Mouse (Mus musculus) kidney, adult 8-10 months (tissue): ENCODE measurements at regions not wholly inside any gene's neighbourhood (a gene's known extent, or its start where the extent isn't known, plus 50 kb on each side); places are given as distances from the start of the nearest gene placed in this dataset.

Source experiments
- DNase-seq, 2 experiments: peaks; one replicate each; pipeline ENCODE4 v3.0.0; 2022

DNA sequence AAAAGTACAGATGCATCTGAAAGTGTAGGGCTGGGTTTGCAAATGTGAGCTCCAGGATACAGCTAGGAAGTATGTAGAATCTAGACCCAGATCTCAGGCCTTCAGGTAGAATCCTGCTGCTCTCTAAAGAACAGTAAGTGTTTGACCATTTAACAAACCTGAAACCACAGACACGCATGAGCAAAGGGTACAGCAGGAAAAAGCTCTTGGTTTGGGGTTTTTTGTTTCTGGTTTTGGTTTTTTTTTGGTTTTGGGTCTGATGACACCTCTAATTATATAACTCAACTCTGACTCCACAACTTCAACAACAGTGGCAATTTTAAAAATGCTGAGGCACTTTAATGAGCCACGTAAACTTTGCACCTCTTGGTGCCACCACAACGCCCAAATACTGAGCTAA lies 165.3 kb upstream of the Smim15 start:
- no peak for DNase-seq

DNA sequence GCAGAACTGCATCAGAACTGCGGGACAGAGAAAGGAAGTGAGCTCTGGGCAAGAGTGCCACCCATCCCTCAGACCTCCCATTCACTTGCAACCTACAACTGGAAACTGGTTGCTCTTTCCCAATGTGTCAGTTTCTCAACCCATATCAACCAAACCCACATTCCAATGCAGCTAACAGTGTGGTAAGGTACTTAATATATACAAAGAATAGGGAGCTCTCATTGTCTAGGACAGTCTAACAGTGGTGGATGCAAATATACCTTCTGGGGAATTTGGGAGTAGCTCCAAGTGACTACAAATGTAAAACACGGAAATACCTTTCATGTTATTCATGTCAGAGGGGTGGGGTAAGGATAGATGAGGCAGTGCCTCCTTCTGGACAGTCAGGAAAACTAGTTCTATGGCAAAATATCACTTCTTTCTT lies 171.0 kb upstream of the Smim15 start:
- no peak for DNase-seq

DNA sequence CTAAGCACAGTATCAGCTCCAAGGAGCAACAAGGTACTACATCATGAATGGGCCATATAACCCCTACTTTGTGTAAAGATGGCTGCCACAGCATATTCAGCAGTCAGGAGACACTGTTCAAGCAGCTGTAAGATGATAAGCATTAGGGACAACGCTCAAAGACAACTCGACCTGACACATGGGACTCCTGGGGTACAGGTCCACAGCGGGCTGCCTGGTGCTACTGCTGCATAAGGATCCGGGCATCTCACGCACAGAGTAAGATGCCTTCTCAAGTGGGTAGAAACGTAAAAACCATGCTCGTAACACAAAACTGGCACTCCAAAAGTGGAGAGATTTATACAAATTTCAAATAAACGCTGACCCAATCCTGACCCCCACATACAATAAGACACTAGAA lies 171.7 kb upstream of the Smim15 start:
- DNase-seq, result no peak

DNA sequence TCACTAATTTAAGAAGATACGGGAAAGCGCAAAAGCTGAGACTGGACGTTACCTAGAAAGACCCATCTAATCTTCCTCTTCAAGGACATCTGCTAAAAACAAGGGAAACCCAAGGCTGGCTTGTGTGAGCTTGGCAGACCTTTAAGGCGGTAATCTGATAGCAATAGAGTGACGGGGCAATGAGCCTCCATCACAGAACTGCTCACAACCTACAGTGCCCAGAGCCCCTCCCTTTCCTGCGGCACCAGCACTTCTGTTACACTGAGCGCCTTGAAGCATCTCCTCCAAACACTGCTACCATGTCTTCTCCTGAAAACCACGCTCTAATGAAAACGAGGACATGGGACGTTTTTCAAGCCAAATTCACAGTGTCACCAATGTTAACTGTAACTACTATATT lies 172.1 kb upstream of the Smim15 start:
- no peak for DNase-seq

DNA sequence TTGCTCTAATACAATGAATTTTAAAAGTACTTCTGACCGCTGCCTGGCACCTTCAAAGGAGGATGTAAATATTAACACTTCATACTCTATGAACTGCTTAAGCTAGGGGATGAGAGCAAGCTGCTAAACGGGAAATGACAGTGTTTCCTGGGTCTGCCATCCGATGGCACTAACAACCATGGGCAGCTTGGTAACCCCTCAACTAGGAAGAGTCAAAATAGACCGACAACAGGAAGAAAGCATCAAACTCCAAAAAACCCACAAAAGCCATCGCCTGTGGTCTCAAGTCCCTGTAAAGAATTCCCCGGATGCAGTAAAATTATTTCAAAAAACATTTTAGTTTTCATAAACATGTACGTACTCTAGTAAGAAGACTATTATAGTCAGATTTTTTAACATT lies 175.3 kb upstream of the Smim15 start:
- no peak for DNase-seq

DNA sequence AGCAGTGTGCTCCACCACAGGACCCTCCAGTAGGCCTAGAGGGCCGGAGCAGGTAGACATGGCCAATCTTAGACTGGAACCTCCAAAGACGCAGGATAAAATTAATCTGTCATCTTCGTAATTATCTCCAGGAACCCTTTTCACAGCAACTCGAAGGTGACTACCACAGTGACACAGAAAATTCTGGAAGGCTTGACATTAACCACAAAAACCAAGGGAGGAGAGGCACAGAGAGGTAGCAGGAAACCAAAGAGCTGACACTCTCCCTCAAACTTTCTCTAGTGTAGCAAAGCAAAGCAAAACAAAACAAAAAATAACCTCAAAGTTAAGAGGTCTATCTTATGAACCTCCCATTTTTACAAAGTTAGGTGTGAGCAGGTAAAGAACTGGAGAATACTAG lies 177.4 kb upstream of the Smim15 start:
- DNase-seq, result no peak

DNA sequence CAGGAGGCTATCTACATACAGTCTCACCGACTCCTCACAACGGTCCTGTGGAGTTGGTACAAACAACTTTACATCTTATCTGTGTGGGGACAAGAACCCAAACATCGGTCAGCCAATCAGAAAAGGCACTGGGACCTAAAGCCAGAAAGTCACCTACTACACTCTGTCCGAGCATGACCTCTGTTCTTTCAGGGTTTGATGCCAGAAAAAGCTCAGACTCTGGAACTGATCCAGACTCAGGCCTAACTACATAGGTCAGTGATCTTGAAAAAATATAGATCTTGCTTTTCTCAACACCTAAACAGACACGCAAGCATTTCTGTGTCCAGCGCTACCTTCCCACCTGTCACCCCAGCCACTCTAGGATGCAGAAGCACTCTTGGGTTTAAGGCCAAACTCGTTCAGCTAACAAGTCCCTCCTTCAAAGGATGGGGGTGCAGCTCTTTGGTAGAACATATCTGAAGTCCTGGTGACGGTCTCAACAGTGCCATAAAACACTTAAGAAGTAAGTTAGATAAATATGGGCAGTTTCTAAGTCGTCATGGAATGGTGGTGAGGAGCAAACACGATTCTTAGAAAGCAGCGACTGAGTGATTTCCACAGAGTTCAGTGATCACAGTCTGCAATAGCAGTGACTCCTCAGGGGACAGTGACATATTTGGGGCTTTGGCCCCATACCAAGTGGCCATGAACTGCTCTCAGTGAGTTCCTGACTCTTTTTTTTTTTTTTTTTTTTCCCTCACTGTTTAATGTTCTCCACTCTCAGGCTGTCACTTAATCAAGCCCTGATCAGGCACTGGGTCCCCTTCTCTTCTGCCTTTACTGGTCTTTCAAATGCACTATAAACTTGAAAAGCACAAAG lies 181.2 kb upstream of the Smim15 start:
- peak; percentile 34 to 51 for DNase-seq

DNA sequence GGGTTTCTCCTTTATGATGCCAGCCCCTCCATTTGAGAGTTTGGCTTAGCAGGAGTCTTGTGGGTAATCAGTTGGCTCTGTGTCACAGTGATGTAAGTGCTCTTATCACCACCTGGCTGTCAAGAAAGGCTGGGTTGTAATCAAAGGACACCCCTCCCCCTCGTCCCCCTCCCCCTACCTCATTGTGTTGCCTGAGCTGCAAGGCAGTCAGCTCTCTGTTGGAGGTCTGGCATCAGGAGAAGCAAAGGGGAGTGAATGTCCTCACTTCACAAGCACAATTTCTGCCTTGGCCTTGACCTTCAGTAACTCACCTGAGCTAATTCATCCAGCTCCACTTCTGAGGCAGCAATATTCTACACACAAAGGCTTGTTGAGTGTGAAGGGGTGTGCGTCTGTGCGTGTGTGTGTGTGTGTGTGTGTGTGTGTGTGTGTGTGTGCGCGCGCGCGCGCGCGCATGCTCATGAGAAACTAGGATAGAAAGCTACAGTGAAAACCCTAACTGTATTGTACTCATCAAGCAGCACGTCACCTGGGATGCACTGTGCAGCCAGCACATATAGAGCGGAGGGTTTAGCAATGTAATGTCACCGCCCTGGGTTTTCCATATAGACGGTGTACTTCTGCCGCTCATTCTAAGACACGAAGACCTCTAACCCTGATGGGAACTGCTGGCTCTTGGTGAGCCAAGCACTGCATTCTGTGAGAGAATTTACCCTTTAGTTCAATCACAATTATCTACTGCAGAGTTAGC lies 182.7 kb upstream of the Smim15 start:
- no peak for DNase-seq

DNA sequence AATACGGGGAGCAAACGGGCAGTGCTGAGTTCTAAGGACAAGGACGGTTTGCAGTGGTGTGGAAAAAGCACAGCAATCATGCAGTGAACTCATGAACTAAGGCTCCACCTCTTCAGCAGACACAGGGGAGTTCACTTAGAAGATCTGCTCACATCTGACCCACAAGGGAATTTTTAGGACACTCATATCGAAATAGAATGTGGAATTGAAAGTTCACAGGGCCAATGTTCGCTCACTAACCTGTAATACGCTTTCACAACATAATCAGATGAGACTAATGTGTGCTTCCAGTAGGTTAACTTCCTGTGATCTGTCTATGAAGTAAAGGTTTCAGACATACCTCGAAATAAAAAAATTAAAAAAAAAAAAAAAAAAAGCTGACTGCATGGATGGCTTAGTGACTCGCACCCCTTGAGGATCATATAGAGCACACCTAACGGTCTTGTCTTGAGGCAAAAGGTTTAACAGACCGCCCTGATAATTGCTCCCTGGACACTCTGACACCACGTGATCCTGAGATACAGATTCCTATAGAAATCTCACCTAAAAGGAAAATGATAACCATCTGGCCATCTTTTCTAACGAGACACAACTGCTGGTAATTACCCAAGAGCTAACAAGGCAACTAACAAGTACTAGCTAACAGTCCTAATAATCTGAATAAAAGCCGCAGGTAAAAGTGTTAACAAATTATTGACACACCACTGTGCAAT lies 187.0 kb upstream of the Smim15 start:
- no peak for DNase-seq

DNA sequence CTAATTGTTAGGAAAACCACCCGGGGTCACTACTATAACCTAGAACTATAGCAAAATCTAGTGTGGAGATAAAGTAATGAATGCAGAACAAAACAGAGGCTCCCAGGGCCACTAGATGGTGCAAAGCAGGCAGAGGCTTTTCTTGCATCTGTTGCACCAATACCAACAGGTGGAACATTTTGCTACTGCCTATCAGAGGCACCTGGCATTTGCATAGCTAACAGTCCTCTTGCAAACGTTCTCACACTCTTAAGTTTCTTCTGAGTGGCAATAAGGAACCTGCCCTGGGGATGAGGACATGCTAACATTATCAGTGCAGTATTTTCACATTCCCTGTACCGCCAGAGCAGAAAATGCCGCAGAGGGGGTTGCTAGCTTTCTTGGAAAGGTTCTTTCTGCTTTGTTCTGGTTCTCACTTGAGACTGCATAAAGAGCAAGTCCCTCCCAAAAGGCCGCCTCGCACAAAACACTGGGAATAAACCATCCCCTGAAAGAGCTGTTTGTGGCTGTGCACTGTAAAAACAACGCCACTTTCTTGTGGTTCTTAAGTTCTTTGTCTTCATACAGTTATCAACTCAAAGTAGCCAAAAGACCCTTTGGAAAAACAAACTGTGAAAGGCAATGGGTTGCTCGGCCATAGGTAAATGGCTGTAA lies 193.2 kb upstream of the Smim15 start:
- no peak for DNase-seq

DNA sequence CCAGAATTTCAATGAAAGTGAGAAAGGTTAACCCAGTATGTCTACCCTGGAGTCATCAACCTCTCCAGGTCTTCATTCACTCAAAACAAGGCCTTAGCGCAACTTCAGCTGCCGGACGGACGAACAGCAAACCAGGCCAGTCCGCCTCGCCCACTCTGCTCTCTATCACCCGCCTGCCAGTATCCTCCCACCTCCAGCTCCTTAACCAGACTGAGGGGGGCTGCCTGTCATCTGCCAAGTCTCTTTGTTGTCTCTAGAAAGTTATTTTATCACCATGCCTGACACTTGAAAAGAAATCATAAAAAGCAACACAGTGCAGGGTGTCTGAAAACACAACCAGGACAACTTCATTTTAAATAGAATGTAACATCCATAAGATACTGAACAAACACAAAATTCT lies 195.4 kb upstream of the Smim15 start:
- DNase-seq, result no peak

DNA sequence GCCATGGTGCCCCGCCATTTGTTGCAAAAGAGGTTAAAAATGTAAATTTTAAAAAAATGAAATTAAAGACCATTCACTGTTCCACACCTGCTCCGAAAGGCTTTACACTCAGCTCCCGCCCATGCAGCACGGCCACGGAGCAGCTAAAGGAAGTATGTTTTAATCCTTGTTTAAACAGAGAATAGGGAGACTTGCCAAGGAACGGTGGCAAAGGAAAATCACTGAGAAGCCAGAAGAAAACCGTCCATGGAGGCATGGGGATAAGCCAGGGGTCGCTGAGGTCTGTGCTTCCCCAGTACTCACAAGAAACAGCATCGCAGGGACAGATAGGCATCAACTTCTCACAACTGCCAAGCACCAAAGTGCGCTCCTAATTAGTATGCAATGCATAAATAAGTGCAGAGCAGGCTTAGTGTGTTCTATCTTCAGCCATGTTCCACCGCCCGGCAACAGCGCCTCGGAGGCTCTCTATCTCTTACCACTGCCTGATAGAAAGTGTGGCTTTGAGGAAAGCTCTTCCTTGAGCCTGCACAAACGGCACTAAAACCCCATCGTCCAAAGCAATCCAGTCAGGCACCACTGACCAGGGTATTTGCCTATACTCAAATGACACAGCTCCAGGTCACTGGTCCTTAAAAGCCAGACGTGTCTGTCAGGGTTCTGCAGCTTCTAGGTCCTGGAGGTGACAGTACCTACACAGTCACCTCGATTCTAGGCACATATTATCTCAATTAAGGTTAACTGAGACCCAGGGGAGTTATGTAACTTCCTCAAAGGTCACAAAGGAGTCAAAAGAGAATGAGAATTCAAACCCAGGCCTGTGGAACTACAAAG lies 196.8 kb upstream of the Smim15 start:
- DNase-seq, result peak; percentile 38 to 62

DNA sequence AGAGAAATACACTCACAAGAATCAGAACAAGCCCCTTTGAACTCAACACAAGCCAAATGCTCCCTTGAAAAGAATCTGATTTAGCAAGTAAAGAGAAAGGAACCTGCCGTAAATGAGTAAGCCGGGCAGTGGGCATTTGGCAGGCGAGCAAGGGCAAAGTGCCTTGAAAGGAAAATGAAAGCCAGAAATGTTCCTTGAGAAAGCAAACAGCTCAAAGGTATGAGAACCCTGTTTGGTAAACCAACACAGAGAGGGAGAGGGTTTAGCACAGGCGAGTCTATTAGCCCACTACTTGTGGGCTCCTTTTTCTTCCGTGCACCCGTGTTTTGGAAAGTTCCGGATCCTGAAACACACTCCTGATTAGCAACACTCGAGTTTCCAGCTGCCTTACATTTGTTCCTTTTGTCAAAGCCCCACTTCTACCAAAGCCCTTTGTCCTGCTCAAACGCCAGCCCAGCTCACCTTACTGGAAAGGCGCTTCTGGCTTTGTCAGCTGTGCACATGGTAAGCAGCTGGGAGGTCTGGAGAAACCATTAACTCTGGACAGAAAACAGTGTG lies 197.5 kb upstream of the Smim15 start:
- peak; percentile 85 to 87 for DNase-seq

DNA sequence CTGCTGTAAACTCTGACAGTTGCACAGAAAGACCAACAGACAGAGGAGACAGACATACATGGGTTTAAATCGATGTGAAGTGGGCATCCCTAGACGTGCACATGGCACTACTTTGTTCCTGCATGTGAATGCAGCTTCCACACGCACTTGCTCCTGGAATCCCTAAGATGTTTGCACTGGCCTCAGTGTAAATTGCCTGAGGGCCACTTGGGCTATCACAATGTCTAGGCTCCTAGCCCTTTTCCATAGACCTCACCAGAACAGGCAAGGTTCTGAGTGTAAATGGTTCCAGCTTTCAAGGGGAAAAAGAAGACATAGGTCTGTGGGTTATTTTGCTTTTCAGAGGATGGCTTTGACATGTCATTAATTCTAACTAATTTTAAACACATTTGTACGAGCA lies 198.4 kb upstream of the Smim15 start:
- no peak for DNase-seq

DNA sequence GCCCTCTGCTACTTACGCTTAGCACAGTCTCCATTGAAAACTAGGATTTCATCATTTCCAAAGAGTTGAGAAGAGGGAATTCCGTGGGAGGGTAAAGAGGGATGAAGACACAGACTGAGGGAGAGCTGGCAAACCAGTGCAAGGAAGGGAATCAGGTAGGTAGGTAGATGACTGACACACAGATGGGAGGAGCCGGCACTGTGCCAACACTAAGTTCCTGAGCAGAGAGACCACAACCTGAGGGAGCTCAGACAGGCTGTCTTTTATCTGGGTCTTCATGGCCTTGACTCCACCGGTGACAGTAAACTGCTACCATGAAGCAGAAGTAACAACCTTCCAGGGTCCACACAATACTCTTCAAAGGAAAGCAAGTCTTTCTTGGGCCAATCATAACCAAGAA lies 200.2 kb upstream of the Smim15 start:
- no peak for DNase-seq

DNA sequence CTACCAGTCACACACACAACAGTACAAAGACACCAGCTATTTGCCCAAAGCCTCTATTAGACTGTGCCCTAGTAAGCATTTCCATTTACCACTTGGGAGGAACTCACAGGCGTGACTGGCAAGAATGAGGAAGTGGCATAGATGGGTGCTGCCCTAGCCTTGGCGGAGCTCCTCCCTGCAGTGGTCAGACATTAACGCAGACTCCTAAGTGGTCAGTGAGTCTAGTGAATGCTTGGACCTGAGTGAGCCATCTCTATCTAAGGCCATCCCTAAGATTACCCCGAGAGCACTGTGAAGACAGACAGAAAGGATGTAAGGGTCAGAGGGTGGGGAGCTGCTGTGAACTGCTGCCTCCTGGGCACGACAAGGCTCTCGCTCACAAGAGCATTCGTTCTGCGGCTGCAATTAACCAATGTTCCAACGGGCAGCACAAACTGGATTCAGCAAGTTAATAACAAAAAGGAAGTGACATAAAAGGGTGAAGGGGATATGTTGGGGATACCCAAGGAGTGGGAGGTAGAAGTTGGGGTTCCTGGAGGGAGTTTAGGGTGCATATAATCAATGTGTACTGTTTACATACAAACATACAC lies 206.0 kb upstream of the Smim15 start:
- peak; percentile 68 to 75 for DNase-seq

DNA sequence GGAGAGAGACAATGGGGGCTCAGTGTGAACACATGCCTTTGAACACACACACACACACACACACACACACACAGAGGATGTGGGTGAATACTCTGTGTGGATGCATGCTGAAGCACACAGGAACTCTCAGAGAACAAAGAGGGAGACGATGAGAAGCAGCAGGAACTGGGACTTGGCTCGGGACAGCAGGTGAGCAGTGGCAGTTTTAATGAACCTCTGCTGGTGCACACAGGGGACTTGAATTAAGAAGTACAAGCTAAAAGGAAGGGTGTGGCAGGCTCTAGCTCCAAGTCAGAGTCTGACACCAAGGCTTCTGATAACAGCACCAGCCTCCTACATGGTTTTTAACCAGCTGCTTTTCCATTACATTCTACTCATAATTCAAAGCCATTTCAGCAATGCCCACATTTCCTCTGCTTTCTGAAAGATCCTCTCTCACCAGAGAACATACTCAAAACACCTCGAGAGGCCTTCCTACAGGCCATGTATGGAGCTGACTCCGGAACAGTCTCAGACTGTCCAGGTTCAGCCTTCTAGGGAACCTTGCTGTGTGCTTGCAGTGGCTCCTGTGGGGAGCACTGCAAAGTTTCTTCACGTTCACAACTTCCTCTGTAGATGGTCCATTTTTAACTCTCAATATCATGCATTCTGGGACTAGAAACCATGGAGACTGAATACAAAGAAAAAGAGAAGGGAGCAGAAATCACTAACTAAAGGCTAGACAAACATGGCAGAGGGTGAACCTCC lies 206.9 kb upstream of the Smim15 start:
- DNase-seq, result no peak

DNA sequence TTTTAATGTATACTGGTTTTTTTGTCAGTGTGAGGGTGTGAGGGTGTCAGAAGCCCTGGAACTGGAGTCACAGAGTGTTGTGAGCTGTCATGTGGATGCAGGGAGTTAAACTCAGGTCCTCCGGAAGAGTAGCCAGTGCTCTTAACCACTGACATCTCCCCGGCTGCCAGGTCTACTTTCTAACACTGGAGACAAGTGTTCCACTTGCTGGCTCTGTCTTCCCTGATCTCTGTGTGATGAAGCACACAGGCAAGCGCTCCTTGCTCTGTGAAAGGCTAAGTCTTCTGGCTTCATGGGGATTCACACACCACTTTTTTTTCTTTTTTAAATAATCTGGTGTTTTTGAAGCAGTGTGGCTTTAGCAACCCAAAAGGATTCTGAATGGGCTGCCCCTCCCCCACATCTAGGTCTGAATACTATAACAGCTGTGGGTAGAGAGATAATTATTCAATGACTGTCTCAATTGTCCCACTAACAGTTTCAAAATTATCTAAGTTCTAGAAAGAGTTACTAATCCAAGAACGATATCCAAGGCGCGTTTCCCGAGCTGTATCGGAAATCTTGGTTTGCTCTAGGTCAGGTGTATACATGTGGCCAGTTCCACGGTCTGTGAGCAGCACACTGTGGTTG lies 208.4 kb upstream of the Smim15 start:
- DNase-seq, result no peak

DNA sequence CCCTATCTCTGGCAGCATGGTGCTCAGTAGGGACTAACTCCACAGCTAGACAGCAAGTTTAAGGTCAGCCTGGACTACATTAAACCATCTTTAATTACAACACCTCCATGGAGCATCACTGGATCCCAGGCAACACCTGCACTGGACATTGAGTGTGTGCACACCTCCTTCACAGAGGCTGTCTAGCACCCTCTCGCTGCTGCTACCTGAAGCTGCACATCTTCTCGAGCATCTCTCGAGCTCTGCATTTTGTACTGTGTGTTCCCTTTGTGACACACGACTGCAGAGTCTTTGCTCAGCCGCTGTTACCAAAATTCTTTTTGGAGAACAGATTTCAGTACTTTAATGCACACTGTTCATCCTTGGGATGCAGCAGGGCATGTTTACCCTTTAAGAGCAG lies 212.2 kb upstream of the Smim15 start:
- no peak for DNase-seq

DNA sequence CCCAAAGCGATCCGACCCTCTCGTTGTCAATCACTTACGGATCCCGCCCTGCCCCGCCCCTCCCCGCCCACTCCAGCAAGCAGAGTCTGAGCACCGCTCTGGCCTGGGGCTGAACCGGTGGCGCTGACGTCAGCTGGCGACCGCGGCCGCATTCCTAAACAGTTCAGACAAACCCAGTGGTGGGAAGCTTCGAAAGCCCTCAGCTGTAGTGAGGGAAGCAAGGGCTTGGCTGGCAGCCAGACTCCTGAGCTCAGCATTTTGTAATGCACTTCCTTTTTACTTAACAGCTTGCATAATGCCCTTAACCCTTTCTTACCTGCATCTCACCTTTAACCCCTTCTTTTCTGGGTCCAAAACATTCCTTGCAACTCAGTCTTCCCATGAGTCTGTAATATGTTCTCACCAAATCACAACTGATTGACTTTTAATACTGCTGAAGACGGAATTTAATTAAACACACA lies 213.0 kb upstream of the Smim15 start:
- DNase-seq, result peak; percentile 98 to 99
